Mouse (Mus musculus) stomach, postnatal 0 days (tissue): ENCODE measurements around the gene Perm1.

Source experiments
- CTCF ChIP-seq: IDR thresholded peaks from 2 replicates; pipeline ENCODE4 v1.5.1; 2016; ENCODE audit warnings: antibody characterized with exemption, low read depth, mild to moderate bottlenecking, moderate library complexity
- EP300 ChIP-seq: optimal IDR thresholded peaks from 2 replicates; pipeline ENCODE3; 2016; ENCODE audit warnings: antibody characterized with exemption

DNA sequence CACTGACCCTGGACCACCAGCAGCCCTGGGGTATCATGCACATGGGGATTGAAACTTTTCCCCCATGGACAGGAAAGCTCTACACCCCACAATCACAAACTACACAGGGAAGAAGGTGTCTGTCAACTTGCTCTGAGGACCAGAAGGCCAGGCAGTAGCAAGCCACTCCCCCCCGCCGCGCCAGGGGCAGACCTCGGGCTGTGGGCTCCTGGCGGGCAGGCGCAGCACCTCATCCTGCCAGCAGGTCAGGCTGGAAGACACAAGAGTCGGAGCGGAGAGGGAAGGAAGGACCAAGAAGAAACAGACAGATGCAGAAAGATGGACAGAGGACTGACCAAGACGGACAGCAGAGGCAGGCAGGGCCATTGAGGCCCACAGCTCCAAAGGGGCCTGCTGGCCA lies 38.0 kb upstream of the Perm1 start:
- no peak for TF ChIP-seq CTCF
- TF ChIP-seq EP300 = no peak
